Mouse (Mus musculus): ENCODE measurements around the gene Ptbp2. TPM values are rescaled to one million over a fixed set of nuclear protein-coding genes. Genes with fewer than 3 reads are reported as not detected.

Gene Ptbp2
- polyA plus RNA-seq, 1 experiment from 2014 or later, result 344 TPM

Small RNA genes within 50 kb of the gene (microRNA-seq; reads per million reads assigned to microRNA genes)
- gene Gm24744, result not detected

Data from forebrain, embryonic 15.5 days (tissue).